Mouse (Mus musculus): ENCODE measurements at regions not wholly inside any gene's neighbourhood (a gene's known extent, or its start where the extent isn't known, plus 50 kb on each side); places are given as distances from the start of the nearest gene placed in this dataset.

- DNase-seq: no peak
These were observed 229.1 kb upstream of the A430005L14Rik start for GRCm38 (mm10) chr4:153727896-153728422.

- no peak for DNase-seq
These were observed 218.9 kb upstream of the A430005L14Rik start for GRCm38 (mm10) chr4:153738088-153738487.

GRCm38 (mm10) chr4:153742241-153742640, 214.8 kb upstream of the A430005L14Rik start:
- DNase-seq: no peak

DNA sequence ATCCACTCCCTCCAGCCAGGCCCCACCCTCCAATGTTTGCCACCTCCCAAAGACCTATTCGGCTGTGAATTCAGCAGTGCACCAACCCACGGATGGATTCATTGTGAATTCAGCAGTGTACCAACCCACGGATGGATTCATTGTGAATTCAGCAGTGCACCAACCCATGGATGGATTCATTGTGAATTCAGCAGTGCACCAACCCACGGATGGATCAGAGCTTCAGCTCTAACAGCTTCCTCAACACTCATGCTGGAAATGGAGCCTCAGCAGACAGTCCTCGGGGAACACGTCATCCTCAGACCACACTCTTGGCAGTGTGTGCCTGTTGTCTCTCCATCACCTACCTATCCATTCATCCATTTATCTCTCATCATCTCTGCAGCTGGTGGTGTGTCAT, 204.2 kb upstream of the A430005L14Rik start:
- DNase-seq: no peak

DNA sequence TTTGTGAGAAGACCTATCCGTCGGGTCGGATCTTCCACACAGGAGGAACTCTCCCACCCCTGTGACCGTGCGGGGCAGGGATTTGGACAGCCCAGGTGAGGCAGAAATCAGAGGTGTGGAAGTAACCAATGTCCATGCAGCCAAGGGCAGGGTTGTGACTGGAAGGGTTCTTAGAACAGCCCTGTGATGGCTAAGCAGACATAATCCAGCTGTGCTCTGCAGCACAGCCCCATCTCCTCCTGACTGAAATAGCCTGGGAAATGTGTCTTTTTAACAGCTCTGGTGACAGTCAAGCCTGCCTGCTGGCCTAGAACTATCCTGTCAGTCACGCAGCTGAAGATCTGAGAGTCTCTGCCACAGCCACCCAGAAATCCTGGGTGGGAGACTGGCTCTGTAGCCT, 198.7 kb upstream of the A430005L14Rik start:
- no peak for DNase-seq

- DNase-seq: no peak
These were observed 198.3 kb upstream of the A430005L14Rik start for GRCm38 (mm10) chr4:153758781-153759180.

DNA sequence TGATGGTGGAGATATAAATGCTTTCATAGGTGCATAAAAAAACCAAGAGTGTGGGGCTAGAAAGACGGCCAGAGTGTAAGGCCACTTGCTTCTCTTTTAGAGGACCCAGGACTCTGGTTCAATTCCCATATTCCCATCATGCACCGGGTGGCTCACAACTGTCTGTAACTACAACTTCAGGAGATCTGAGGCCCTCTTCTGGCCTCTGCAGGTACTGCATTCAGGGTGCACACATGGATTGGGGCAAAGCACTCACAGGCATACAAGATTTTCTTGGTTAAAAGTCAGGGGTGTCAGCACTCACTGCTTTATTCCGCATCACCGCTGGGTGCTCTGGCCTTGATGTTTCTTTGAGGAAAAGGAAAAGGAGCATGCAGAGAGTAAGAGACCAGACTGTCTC, 196.1 kb upstream of the A430005L14Rik start:
- no peak for DNase-seq

DNA sequence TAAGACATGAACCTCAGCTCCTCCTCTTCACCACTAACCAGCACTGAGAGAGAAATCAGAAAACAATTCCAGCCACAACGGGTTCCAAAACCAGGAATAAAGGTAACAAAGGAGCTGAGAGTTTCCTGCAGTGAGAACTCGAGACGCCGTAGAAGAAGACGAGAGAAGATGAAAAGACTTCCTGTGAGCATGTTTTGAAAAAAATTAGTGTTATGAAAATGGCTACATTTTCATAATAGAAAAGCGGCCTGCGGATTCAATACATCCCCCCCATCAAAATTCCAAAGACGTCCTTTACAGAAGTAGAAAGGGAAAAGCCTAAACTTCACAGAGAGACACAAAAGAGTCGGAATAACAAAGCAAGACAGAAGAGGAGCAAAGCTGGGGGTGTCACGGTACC, 193.6 kb upstream of the A430005L14Rik start:
- DNase-seq: no peak

DNA sequence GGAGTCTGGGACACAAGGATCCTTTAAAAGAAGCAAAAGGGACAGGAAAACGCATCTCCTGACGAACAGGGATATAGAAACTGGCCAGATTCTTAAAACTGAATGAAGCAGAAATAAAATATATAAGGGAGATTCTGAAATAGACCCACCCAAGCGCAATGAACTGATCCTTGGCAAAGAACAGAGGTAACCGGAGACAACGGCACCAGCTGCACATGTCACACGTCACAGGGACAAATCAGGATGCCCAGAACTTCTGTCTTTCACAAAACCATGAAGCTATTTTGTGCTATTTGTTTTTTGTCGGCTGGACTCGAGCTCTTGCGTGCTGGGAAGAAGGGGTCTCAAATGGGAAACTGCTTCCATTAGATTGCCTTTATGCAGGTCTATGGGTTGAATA, 189.3 kb upstream of the A430005L14Rik start:
- DNase-seq: no peak

- no peak for DNase-seq
These were observed 188.7 kb upstream of the A430005L14Rik start for GRCm38 (mm10) chr4:153768350-153768749.

- DNase-seq: no peak
These were observed 186.4 kb upstream of the A430005L14Rik start for GRCm38 (mm10) chr4:153770675-153771074.

GRCm38 (mm10) chr4:153780501-153780900, 176.5 kb upstream of the A430005L14Rik start:
- DNase-seq: no peak

GRCm38 (mm10) chr4:153781271-153781670, 175.8 kb upstream of the A430005L14Rik start:
- no peak for DNase-seq

DNA sequence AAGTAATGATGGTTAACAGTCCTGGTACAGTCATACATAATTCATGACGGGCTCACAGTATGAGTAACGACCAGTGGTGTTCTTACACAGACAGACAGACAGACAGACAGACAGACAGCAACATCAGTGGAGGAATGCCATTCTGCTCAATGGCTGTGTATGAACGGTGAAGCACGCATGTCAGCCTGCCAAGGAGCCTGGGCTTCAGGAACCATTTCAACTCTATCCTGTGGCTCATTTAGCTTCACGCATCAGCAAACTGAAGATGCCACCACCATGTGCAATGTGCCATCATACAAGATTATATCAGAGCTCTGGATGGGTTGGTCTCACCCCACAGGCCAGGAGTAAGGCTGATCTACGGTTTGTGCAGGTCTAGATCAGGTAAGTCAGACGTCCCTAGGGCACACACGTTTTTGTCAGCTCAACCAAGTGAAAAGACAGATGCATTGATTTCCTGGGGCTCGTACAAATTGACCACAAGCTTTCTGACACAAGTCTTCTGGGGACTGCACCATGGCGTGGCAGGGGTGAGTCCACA, 175.0 kb upstream of the A430005L14Rik start:
- DNase-seq: no peak

GRCm38 (mm10) chr4:153784401-153784800, 172.6 kb upstream of the A430005L14Rik start:
- DNase-seq: no peak

DNA sequence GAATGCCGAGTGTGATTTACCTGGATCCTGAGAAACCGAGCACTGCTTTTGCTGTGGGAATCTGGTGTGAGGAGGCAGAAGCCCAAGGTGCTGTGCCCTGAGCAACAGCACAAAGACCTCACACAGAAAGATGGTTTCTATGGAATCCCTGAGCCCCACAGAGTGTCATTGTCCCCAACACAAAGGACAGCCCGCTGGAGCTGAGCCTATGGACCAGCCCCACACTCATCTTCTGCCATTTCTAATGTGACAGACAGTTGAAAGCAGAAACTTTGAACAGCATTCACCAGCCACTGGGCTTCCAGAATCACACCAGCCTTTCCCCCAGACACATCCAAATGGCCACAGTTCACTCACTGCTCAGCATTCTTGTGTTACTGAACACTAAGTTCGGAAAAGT, 171.5 kb upstream of the A430005L14Rik start:
- no peak for DNase-seq

DNA sequence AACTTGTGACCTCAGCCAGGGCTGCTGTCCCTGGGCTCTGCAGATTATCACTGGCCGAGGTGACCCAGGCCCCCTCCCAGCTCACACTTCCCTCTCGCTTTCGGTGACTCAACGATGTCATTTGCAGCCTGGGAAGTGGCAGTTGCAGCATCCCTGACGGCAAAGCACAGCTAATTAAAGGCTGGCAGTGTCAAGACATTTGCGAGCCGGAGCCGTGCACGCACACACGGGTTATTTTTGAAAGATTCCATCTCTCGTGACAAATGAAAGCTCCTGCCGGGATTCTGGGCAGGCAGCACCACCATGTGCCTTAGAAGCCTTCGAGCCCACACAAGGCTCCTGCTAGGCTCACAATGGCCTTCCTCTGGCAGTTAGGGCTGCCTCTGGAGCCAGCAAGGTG, 164.7 kb upstream of the A430005L14Rik start:
- DNase-seq: no peak

- DNase-seq: no peak
These were observed 159.0 kb upstream of the A430005L14Rik start for GRCm38 (mm10) chr4:153798061-153798460.

DNA sequence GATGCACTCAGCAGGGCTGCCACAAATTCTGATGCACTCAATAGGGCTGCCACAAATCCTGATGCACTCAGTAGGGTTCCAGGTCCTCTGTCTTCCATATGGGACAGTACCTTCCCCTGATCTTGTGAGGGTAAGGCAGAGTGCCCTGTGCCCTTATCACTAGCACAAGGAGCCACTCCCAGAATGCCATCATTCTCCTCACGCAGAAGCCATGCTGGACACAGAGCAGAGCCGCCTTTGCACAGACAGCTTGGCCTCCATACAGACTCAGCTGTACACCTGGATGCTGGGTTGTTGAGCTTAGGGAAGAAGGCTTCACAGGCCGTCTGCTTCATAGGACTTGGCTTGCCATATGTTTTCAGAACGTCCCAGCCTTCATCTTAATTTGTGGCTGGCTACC, 151.3 kb upstream of the A430005L14Rik start:
- no peak for DNase-seq

DNA sequence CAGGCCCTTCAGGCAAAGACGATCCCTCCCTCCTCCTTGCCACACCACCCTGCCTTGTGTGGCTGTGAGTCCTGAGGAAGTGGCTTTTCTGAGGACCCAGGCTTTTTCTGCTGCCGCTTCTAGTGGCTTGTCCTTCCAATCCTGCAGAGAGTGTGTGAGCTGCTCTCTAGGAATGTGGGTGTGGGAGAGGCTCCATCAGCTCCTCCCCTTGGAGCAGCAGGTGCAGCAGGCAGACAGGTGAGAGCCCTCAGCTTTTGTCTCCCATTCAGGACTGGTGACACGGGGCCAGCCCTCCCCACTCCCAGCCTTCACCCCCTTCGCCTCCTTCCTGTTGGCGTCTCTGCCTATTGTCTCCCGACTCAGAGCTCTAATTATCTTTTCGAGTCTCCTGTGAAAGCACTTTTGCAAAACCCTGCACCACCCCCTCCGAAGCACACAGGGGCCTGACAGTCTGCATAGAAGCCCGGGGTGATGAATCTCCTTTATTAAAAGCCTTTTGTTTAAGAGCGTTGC, 150.8 kb upstream of the A430005L14Rik start:
- peak; percentile 22 for DNase-seq

DNA sequence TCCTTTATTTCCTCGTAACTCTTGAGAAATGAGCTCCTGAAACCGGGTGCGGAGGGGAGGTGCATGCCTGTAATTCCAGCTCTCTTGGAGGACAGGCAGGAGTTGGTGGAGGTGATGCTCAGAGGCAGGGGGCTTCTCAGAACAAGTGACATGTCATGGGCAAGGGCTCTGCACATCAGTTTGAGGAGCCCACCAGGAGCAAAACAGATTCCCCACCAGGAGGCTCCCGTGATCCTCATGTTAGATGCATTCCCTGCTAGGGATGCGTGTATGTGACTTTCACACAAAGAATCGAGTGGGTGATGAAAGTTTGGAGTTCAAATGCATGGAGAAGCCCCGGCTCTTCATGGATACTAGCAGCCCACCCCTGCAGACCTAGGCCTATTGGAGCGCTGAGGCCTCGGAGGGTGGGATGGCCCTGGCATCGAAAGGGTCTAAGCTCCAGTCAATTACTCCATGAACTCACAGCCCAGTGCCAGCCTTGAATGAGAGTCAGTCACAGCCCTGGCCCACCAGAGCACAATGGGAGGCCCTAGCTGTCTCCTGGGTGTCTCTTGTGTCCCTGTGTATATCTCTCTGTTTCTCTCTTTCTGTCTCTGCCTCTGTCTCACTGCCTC, 150.1 kb upstream of the A430005L14Rik start:
- DNase-seq: peak; percentile 52

- no peak for DNase-seq
These were observed 144.2 kb upstream of the A430005L14Rik start for GRCm38 (mm10) chr4:153812866-153813265.

- DNase-seq: peak; percentile 30
These were observed 129.1 kb upstream of the A430005L14Rik start for GRCm38 (mm10) chr4:153827914-153828313.

DNA sequence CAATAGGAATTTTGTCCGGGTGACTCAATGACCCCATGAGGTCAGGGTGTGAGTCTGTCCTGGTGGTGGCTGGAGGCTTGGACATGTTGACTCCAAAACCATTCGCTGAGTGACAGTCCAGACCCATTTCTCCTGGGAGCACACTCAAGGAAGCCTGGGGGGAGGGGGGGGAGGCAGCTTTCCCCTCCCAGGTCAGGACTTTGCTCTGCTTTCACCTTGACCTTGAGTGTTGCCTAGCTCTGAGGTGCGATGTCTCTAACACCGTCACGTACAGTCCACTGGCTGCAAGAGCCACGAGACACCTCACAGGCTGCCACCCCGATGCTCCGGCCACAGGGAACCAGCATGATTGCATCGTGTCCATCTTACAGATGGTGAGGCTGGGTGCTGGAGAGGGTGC, 127.3 kb upstream of the A430005L14Rik start:
- no peak for DNase-seq

GRCm38 (mm10) chr4:153830491-153830890, 126.5 kb upstream of the A430005L14Rik start:
- no peak for DNase-seq

Measured in right cerebral cortex, postnatal 4 days (tissue).